Mouse (Mus musculus) lung, postnatal 0 days (tissue): ENCODE measurements around the gene Itga9.

Source experiments
- CTCF ChIP-seq: IDR thresholded peaks from 2 replicates; pipeline ENCODE4 v1.5.1; 2016; ENCODE audit warnings: antibody characterized with exemption, mild to moderate bottlenecking
- EP300 ChIP-seq: IDR thresholded peaks from 2 replicates; pipeline ENCODE4 v1.6.1; 2016; ENCODE audit warnings: antibody characterized with exemption, mild to moderate bottlenecking, control low read depth

- TF ChIP-seq CTCF (no peak), EP300 (no peak)
Measured at GRCm38 (mm10) chr9:118662026-118662425, 55.5 kb downstream of the Itga9 start.
